Mouse (Mus musculus): ENCODE data around the gene Odf3l2.

Odf3l2 gene

DNA sequence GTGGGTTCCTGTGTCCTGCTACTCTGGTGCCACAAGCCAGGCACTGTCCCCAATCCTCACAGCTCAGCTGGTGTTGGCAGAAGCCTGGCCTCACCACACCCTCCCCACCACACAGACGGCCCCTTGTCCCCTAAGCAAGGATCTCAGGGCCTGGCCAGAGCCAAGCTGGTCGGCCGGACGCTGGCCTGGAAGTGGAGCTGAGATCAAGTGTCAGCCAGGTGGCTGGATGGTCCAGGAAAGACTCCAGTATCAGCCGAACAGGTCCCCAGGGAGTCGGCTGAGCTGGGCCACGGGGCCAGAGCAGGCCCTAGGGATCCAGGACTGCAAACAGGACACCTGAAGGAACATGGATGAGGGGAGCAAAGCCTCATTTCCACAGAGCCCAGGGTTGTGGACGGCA is at the start of gene Odf3l2:
TSS of gene Odf3l2 (minus strand) at position 28 of the 400 bp plus-strand sequence.
- DNase-seq: no peak

DNA sequence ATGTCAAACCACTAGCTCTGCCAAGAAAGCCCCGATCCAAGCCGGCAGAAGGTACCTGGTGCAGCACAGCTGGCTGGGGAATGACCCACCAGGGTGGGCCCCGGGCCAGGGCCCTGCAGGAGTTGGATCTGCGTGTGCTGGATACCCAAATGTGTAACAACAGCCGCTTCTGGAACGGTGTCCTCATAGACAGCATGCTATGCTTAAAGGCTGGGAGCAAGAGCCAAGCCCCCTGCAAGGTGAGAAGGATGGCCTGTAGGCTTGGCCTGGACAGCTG is 48.8 kb upstream of the Odf3l2 start:
- no peak for DNase-seq

DNA sequence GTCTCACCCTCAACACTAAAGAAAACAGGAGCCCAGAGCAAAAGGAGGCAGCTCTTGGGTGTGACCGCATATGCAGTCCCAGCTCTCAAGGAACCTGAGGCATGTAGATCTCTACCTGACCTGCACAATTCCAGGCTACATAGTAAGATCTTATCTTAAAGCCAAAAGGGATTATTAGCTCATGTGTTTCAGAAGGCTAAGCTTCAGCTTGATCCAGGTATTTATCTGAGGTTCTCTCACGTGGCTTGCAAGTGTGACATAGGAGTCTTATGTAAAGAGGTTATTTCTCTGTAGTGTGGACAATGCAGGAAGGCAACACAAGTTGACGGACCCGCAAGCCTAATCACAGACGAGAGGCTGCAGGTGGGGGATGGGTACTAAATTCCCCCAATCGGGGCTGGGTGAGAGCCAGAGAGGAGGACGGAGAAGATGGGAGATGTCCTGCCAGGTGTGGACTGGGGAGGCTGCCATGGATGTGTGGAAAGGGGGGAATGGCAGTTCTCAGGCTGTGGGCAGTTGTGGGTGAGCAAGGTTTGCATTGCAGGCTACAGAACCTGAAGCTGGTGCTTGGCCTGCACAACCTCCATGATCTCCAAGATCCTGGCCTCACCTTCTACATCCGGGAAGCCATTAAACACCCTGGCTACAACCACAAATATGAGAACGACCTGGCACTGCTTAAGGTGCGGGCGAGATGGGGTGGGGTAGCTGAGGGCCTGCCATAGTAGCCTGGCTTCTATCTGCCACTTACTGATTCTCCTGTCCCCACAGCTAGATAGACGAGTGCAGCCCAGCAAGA is 48.2 kb upstream of the Odf3l2 start:
- DNase-seq: no peak

DNA sequence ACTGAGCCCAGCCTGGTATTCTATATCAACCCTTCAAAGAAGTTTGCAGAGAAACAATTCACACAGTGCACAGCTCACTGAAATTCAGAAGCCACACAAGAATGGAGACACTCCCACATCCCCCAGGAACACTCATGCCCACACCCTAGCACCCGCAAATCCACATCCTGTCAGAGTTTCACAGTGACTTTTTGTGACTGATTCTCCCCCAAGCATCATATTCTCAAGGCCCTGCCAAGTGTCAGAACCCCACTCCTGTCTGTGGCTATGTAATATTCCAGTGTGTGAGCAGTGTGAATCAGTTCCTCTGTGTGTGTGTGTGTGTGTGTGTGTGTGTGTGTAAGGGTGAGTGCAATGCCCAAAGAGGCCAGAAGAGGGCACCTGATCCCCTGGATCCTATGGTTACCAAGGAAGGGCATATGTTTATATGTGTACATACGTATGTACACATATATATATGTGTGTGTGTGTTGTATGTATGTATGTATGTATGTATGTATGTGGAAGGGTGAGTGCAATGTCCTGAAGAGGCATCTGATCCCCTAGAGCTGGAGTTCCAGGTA is 46.5 kb upstream of the Odf3l2 start:
- DNase-seq: no peak

DNA sequence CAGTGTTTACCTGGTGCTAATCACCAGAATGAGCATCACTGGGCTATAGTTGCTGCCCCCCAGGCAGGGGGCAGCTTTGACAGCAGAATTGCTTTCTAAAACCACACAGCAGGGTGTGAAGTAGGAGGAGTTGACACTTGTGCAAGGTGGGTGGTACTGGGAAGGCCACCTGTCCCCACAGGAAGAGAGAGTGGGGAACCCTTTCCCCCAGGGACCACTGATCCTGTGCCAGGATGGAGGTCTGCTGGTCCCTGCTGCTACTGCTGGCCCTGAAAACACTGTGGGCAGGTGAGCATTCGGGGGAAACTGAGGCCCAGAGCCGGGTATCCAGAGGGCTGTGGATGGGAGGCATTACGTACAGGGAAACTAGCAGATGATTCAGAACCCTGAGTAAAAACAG is 43.6 kb upstream of the Odf3l2 start:
- no peak for DNase-seq

DNA sequence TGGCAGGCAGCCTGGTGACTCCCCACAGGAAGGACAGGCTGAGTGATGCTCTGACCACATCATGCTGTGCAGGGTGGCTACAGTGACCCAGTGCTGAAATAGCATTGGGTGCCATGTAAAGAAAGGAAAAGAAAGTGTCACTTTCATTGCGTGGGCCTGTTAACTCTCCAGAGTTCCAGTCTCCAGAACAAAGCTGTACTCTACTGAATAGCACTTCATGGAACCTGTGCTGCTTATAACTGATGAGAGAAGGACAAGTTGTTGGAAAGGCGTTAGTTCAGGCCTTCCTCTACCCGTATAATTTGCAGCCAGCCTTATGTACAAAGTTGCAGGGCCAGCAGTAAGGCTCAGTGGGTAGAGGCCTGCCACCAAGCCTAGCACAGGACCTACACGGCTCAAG is 43.2 kb upstream of the Odf3l2 start, which contains the start of gene Gzmm:
TSS of gene Gzmm (plus strand) at position 301 of the 400 bp plus-strand sequence.
- no peak for DNase-seq

DNA sequence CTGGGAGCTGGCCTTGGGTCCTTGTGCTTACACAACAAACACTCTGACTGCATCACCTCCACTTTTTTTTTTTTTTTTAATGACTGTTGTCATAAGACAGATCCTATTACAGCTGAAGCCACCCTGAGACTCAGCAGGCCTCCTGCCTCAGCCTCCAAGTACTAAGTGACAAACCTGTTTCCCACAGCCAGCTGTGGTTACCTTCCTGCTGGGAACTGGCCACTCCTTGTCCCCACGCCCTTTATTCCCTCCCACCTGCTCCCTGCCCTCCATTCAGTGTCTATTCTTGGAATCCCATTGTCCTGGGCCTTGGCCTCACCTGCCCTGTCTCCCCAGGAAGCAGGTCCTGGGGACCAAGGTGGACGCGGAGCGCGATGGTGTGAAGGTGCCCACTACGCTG is 42.0 kb upstream of the Odf3l2 start:
- no peak for DNase-seq

DNA sequence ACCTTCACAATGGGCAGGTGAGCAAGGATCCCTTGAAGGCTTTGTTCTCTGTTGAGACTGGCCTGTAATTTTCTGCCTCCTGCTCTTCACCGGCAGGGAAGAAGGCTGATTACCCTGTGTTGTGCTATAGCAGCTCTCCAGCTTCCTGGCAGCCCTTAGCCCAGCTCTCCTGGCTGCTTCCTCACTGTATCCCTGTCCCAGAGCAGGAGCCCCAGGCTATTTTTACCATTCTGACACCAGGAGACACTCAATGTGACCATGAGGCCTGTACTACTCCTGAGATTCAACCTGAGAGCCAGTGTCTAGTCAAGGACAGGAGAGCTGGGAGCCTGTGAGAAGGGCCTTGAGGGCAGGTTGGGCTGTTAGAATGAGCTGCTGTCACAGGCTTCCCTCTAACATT is 41.2 kb upstream of the Odf3l2 start:
- no peak for DNase-seq

DNA sequence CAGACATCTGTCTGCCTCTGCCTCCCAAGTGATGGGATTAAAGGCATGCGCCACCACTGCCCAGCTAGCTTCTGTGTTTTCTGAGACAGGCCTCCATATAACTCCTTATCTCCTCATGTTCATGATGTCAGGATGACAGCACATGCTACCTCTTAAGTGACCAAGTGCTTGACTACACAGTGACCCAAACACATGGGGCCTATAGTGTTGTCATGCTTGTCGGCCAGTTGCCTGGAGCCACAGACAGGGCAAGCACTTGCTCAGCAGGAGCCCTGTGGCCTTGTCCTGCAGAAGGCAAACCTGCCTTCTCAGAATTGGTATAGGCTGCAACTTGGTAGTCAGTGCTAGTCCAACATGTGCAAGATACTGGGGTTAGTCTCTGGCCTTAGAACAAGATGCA is 40.7 kb upstream of the Odf3l2 start:
- no peak for DNase-seq

DNA sequence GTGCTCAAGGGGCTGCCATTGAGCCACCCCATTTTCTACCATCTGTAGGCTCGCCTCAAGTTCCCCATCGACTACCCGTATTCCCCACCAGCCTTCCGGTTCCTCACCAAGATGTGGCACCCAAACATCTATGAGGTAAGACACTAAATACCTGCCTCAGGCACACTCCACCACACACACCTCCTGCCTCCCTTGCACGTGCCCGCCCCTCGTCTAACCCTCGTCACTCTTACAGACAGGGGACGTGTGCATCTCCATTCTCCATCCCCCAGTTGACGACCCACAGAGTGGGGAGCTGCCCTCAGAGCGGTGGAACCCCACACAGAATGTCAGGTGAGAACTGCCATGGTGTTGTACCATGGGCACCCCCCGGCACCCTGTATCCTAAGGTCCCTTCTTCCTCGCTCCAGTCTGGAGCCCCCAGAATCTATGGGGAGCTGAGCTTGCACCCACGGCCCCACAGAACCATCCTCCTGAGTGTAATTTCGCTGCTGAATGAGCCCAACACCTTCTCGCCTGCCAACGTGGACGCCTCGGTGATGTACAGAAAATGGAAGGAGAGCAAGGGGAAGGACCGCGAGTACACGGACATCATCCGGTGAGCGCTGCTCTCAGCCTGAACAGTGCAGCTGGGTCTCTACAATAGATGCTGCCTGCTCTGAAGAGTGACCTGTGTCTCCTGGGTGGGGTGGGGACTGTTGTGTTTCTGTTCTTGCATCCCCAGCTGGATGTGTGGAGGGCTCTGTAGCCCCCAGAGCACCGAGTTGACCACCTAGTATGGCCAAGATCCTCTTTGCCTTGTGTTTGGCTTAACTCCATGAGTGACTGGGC is 39.4 kb upstream of the Odf3l2 start:
- no peak for DNase-seq

DNA sequence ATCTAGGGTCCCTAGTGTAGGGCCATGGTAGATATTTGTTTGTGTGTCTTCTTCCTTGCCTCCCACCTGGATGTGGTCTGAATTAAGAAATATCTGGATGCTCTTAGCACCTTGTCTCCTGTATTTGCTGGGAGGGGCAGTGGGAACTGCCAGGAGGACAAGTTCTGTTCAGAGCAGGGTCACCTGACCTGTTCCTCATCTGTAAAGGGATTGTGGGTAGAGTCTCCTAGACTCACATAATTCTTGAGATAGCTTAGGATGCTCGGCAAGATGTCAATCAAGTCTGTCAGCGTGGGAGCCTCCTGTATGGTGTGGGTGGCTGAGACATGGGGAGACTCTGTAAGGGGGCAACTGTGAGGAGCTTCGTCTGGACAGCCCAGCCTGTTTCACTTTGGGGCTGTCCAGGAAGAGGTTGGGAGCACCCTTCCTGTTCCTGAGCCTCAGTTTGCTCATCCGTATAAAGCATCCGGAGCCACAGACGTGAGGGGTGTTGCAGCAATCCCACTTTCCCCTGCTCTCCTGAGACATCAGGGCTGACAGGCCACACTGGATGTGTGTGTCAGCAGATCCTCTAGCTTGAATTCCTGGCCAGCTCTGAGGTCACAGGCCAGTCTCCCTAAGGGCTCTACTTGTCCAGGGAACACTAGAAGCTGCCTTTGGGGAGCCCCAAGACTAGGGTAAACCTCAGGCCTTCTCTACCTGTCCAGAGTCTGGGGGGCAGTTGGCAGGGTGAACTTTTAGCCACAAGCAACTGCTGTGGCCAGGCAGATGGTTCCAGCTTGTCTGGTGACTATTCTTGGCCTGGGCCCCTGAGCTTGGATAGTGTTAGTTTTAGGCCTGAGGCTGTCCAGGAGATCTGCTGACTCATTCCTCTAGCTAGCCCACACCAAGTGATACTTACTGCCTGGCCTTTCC is 38.4 kb upstream of the Odf3l2 start:
- no peak for DNase-seq

DNA sequence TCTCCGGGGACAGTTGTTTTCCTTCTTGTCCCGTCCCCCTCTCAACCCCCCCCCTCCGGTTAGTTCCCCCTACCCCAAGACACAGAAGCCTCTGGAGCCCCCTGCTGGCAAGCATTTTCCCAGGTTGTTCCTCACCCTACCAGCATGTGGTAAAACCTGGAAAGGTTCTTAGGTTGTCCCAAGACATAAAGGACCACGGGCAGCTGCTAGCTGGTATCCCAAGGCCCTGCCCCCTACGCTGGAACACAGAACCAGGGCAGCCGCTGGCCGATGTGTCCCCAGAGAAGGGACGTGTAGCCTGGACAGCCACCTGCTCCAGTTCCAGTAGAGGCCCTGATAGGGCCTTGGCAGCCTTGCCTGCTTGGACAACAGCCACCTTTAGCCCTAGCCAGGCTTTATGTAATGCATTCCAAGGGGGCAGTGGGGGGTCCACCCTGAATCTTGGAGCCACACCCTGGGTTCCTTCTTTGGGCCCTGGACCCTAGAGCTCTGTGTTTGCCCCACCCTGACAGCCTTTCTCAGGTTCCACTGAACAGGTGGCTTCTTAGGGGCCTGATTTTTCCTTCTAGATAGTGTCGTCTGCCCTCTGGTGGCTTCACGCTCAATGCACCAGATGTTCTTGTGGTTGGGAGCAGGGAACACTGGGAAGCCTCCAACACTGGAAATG is 37.5 kb upstream of the Odf3l2 start:
- DNase-seq: peak; percentile 84 to 88

DNA sequence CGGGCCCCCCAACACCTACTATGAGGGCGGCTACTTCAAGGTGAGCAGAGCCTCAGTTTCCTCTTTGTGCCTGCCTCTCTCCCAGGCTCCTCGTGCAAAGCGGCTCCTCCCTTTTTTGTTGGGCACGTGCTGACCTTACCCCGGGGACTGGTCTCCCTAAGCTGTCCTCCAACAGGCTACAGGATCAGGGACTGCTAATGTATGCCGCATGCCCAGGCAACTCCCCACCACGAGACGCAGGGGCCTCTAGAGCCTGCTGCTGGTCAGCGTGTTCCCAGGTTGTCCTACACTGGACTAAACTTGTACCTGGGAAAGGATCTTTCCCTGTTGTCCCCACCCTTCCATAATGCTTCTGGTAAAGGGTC is 37.0 kb upstream of the Odf3l2 start:
- DNase-seq: peak; percentile 47 to 60

DNA sequence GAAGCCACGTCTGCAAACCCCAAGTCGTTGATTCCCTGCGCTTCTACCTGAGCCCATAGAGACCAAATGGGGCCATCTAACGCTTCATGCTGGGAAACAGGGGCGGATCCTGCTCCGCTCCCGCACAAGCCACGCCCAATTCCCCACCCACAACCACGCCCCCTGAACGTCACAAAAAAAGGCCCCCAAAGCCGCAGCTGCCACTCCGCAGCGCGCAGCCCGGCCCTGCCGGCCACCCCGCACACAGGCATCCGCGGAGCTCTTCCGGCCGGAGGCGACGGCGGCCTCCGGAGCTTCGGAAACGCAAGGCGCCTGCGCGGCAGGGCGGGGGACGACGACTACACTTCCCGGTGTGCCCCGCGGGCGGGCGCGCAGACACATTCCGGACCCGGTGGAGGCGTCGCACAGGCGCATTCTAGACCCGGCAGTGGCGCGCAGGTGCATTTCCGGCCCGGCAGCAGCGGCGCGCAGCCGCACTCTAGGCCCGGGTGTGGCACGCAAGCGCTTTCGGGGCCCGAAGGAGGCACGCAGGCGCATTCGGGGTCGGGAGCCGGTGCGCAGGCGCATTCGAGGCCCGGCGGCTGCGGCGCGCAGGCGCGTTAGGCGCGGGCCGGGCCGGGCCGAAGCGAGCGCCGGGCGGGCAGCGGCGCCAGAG is 36.2 kb upstream of the Odf3l2 start, which contains the start of gene Cdc34:
TSS of gene Cdc34 (plus strand) at position 605 of the 655 bp plus-strand sequence.
- peak; percentile 99 for DNase-seq

DNA sequence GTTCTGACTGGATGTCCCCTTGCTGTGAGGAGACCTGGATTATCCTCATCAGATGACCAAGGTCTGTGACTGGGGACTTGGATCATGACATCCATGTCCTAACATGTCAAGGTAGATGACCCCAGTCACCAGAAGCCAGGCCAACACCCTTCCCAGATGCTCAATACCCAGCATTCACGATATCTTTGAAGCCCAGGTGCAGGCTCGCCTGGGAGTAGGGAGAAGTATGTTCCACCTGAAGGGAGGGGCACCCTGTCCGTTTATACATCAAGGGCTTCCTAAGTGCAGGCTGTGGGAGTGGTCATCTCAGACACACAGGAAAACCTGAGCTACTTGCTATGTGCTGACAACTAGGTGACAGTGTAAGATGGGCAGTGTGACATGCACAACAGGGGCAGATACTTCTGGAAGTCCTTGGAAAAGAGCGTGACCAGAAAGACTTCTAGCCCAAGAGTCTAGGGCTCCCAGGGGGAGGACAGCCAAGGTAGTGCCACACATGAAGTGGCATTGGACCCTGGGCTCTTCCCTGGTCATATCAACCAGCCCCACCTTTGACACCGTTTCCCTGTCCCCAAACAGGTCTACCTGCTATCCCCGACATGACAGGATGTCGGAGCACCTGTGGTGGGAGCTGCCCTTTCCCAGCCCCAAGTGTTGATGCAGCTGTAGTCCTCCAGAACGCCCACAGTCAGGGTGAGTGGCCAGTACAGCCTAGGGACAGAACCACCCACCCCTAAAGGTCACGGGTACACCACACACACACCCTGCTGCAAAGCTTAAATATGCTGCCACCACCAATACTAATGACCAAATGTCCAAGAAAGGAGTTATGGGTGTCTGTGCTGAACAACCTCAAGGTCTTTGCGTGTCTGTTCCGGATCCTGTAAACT is 35.3 kb upstream of the Odf3l2 start:
- DNase-seq: peak in 1 of 2 experiments; percentile 35

DNA sequence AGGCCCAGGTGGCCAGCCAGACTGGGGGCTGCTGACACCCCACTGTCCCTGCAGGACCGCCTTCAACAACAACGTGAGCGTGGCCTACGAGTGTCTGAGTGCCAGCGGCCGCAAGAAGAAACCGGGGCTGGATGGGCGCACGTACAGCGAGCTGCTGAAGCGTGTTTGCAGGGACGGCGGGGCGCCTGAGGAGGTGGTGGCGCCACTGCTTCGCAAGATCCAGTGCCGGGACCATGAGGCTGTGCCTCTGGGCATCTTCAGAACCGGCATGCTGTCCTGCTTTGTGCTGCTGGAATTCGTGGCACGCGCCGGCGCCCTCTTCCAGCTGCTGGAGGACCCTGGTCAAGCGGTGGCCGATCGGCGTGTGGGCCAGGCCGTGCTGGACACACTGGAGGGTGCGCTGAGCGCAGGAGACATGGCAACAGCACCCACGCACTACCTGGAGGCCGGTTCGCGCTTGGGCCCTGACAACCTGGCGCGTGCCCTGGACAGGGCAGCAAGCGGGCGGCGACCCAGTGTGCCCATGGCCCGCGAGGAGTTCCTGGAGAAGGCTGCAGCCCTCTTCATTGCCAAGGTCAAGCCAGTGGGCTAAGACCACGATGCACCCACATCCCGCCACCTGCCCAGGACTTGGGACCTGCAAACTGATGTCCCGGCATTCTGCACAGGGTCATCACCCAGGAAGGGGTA is 30.0 kb upstream of the Odf3l2 start:
- DNase-seq: no peak

DNA sequence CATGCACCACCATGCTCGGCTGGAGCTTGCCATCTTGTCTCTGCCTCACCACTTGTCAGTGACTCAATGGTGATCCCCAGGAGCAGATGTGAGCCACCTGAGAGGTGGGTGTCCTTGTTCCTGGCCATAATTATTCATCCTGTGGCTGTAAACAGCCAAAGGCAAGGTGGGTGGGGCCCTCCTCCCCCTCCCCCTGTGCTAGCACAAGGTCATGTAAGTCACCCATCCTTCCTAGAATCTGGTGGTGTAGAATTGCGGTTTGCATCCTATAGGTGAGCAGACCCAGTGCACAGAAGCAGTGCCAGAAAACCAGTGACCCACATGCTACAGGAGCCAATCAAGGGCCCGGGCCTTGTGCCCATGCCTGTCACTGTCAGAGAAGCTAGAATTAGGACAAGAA is 27.5 kb upstream of the Odf3l2 start:
- DNase-seq: no peak

DNA sequence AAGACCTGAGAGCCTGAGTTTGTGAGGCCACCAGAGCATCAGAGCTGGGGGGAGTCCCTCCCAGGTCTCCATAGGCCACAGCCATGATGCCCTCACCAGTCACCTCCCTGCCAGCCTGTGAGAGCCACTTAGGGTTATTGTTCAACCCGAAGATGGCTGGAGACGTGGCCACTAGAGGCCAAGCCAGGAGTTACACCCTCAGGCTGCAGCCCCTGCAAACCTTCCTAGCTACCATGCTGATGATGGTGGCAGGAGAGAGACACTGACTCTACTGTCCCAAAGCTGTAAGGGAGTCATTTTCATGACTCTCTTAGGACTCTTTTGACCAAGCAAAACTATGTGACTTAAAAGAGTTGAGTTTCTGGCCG is 26.5 kb upstream of the Odf3l2 start:
- peak in 1 of 2 experiments; percentile 50 for DNase-seq

DNA sequence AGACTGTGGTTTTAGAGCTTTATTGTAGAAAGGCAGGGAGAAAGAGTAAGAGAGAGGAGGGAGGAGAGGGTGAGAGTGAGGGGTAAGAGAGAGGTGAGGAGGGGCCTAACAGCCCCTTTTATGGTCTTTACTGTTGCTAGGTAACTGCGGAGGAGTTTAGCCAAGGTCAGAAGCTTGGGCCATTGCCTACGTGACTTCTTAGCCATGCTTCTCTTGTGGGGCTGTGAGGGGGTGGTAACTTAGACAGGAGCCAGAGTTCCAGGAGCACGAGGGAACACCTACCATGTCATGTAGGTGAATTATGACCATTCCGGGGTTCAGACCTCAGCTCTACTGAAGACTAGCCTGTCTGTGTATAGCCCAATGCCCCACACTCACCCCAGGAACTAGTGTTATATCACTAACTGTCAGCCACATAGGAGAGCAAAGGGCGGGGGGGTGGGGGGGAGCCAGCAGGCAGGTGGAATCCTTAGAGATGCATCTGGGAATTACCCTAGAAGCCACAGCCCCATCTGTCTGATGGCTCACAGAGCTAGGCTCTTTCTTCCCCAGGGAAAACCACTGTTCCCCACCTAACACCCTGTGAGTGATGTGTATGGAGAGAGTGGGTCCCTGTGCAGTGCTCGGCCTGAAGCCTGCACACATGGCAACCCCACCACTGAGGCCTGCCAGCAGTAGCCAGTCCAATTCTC is 26.0 kb upstream of the Odf3l2 start:
- DNase-seq: no peak

Measured in kidney, postnatal 4 days (tissue).